Mouse (Mus musculus) bone marrow, adult 2 months (tissue): ENCODE measurements around the gene Plcb4.

Experiments used
- CTCF ChIP-seq: fragments of 200-500 bp; IDR thresholded peaks from 2 replicates; pipeline ENCODE4 v1.5.1; 2011; ENCODE audit warnings: low read length, control low read depth; ENCODE audit not compliant: control insufficient read depth, insufficient read depth
- POLR2A ChIP-seq: fragments of 200-500 bp; IDR thresholded peaks from 2 replicates; pipeline ENCODE4 v1.6.1; 2011; ENCODE audit warnings: low read depth, mild to moderate bottlenecking, control low read depth, low read length, borderline replicate concordance; ENCODE audit not compliant: control insufficient read depth

GRCm38 (mm10) chr2:135802878-135803450 is 144.2 kb downstream of the Plcb4 start:
- TF ChIP-seq CTCF: no peak
- TF ChIP-seq POLR2A: no peak
